Mouse (Mus musculus) G1E-ER4 (cell line): ENCODE results near the gene Timm17a. TPM values are rescaled to one million over a fixed set of nuclear protein-coding genes. Genes with fewer than 3 reads are reported as not detected.

Experiments used
- GATA1 ChIP-seq: IDR thresholded peaks from one replicate; pipeline ENCODE4 v1.8.0; 2012; ENCODE audit warnings: low read length, inconsistent platforms
- polyA plus RNA-seq: library from polyadenylated mRNA; stranded (reverse); fragments of >175 nt; gene quantifications from 2 replicates; pipeline ENCODE4 v1.2.3, GENCODE M21; 2012

Timm17a gene
- 6.6 and 7.1 TPM in 2 replicates for polyA plus RNA-seq

- no peak for TF ChIP-seq GATA1
Observed at GRCm38 (mm10) chr1:135313284-135314031, at the start of gene Timm17a. TSS of gene Timm17a (minus strand) at chr1:135313778.

- TF ChIP-seq GATA1, result no peak
Observed at GRCm38 (mm10) chr1:135362115-135362514, 48.5 kb upstream of the Timm17a start.

- no peak for TF ChIP-seq GATA1
Observed at GRCm38 (mm10) chr1:135361491-135361890, 47.9 kb upstream of the Timm17a start.

- TF ChIP-seq GATA1, result no peak
Observed at GRCm38 (mm10) chr1:135359071-135359470, 45.5 kb upstream of the Timm17a start.

GRCm38 (mm10) chr1:135351953-135352352, 38.4 kb upstream of the Timm17a start:
- TF ChIP-seq GATA1, result no peak

- no peak for TF ChIP-seq GATA1
Observed at GRCm38 (mm10) chr1:135347498-135348169, 34.1 kb upstream of the Timm17a start.

- TF ChIP-seq GATA1, result no peak
Observed at GRCm38 (mm10) chr1:135346891-135347290, 33.3 kb upstream of the Timm17a start.

- no peak for TF ChIP-seq GATA1
Observed at GRCm38 (mm10) chr1:135344026-135344425, 30.4 kb upstream of the Timm17a start.

- TF ChIP-seq GATA1, result no peak
Observed at GRCm38 (mm10) chr1:135341947-135342346, 28.4 kb upstream of the Timm17a start.

- no peak for TF ChIP-seq GATA1
Observed at GRCm38 (mm10) chr1:135330578-135330977, 17.0 kb upstream of the Timm17a start.

- TF ChIP-seq GATA1, result no peak
Observed at GRCm38 (mm10) chr1:135328368-135328767, 14.8 kb upstream of the Timm17a start.

- TF ChIP-seq GATA1, result no peak
Observed at GRCm38 (mm10) chr1:135325934-135326333, 12.4 kb upstream of the Timm17a start.

- TF ChIP-seq GATA1, result no peak
Observed at GRCm38 (mm10) chr1:135324571-135324970, 11.0 kb upstream of the Timm17a start, which contains the start of gene Lmod1. TSS of gene Lmod1 (plus strand) at chr1:135324807.

- no peak for TF ChIP-seq GATA1
Observed at GRCm38 (mm10) chr1:135323367-135323901, 9.9 kb upstream of the Timm17a start.

GRCm38 (mm10) chr1:135312201-135312600, 1.4 kb downstream of the Timm17a start:
- no peak for TF ChIP-seq GATA1

GRCm38 (mm10) chr1:135311356-135311755, 2.2 kb downstream of the Timm17a start:
- no peak for TF ChIP-seq GATA1

GRCm38 (mm10) chr1:135290908-135291307, 22.7 kb downstream of the Timm17a start:
- no peak for TF ChIP-seq GATA1

GRCm38 (mm10) chr1:135286311-135286710, 27.3 kb downstream of the Timm17a start:
- TF ChIP-seq GATA1, result no peak
